Mouse (Mus musculus): Measurements from ENCODE around the gene Sh3pxd2b.

DNA sequence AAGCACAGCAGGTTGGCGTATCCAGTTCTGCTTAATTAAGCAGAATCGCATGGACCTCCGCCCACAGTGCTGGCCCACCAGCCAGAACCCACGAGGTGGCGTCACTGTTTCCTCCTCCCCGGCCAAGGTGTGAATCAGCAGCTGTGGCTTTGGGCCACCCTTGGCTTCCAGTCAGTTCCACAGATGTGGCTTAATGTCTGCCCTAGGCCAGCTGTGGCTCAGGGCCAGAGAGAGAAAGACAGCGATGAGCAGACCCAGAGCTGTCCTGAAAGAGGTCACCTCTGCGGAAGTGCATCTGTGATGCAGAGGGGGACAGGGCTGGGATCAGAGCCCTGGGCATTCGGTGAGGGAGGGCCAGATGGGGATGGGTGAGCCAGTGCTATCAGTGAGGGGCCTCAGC lies 10.1 kb downstream of the Sh3pxd2b start:
- TF ChIP-seq CTCF (IDR thresholded peaks at IDR 0.05; ENCODE audit: low read depth, low read length) (no peak), EP300 (IDR thresholded peaks at IDR 0.05; ENCODE audit: insufficient read depth, low read depth, low read length) (no peak), POLR2A (IDR thresholded peaks at IDR 0.05; ENCODE audit: insufficient read depth, low read length) (no peak)

Data from ES-Bruce4 (cell line).